Mouse (Mus musculus): ENCODE data around the gene Mif. TPM values are rescaled to one million over a fixed set of nuclear protein-coding genes. Genes with fewer than 3 reads are reported as not detected.
"Not testable (repeated sequence)": the region's sequence is repeated elsewhere in the genome, so short reads cannot be mapped to it uniquely, and the experiment has no call there.

Gene Mif
- polyA plus RNA-seq, 1 experiment from 2014 or later, result 1,291 TPM

- Histone ChIP-seq H3K36me3 (ENCODE audit: control insufficient read depth, insufficient read depth, low read length) (peaks cover 34% of the 10 kb centered on the region), H3K4me3 (ENCODE audit: low read depth, low read length) (peak within 1 kb of the TSS; percentile 38), H3K9me3 (ENCODE audit: control insufficient read depth, low read length) (no peaks in the 10 kb centered on the region), H3K9ac (ENCODE audit: low read depth, low read length) (peak within 1 kb of the TSS; percentile 56), H3K27me3 (replicated peaks; ENCODE audit: control insufficient read depth, insufficient read depth, low read length) (no peaks in the 10 kb centered on the region), H3K27ac (replicated peaks; ENCODE audit: low read depth, low read length) (no peak within 1 kb of the TSS; the same call in 1 of the 2 replicates), H3K4me1 (ENCODE audit: control insufficient read depth, insufficient read depth, low read length) (peaks cover 5% of the 10 kb centered on the region; the same call in 1 of the 2 replicates), H3K4me2 (ENCODE audit: low read depth, low read length) (peak within 1 kb of the TSS; percentile 76)
- DNase-seq (ENCODE audit: low spot score) (peak; percentile 99), ATAC-seq (ENCODE audit: low read depth) (peak; percentile 99)
- WGBS, result 2% methylated on average over 33 of the region's 51 CpGs
These were observed 33.2 kb upstream of the Mif start, which contains the start of gene Derl3 for GRCm38 (mm10) chr10:75893089-75893750. Gene Derl3, plus strand, starts transcription at chr10:75893413.

- Histone ChIP-seq H3K9ac (ENCODE audit: low read depth, low read length) (no peak overlapping the region), H3K36me3 (ENCODE audit: control insufficient read depth, insufficient read depth, low read length) (peaks cover 8% of the 10 kb centered on the region), H3K27ac (replicated peaks; ENCODE audit: low read depth, low read length) (no peak overlapping the region), H3K4me1 (ENCODE audit: control insufficient read depth, insufficient read depth, low read length) (peaks cover 5% of the 10 kb centered on the region; the same call in 1 of the 2 replicates), H3K9me3 (ENCODE audit: control insufficient read depth, low read length) (no peaks in the 10 kb centered on the region), H3K4me3 (ENCODE audit: low read depth, low read length) (no peak overlapping the region), H3K4me2 (ENCODE audit: low read depth, low read length) (no peak overlapping the region), H3K27me3 (replicated peaks; ENCODE audit: control insufficient read depth, insufficient read depth, low read length) (no peaks in the 10 kb centered on the region)
- ATAC-seq (ENCODE audit: low read depth), result no peak
- WGBS, result 38% methylated on average over 8 of the region's 8 CpGs
- DNase-seq (ENCODE audit: low spot score), result no peak
These were observed 29.5 kb upstream of the Mif start for GRCm38 (mm10) chr10:75889406-75890153.

- not testable (repeated sequence) for H3K4me3 ChIP-seq (ENCODE audit: low read depth, low read length); DNase-seq (ENCODE audit: low spot score); H3K36me3 ChIP-seq (ENCODE audit: control insufficient read depth, insufficient read depth, low read length); H3K9me3 ChIP-seq (ENCODE audit: control insufficient read depth, low read length); H3K27me3 ChIP-seq (replicated peaks; ENCODE audit: control insufficient read depth, insufficient read depth, low read length); H3K4me1 ChIP-seq (ENCODE audit: control insufficient read depth, insufficient read depth, low read length); H3K4me2 ChIP-seq (ENCODE audit: low read depth, low read length); H3K9ac ChIP-seq (ENCODE audit: low read depth, low read length); H3K27ac ChIP-seq (replicated peaks; ENCODE audit: low read depth, low read length); ATAC-seq (ENCODE audit: low read depth)
- 62% methylated on average over 5 of the region's 5 CpGs for WGBS
These were observed 27.5 kb upstream of the Mif start for GRCm38 (mm10) chr10:75887504-75887903.

- ATAC-seq (ENCODE audit: low read depth) (no peak), DNase-seq (ENCODE audit: low spot score) (no peak)
- WGBS, result 93% methylated on average over 8 of the region's 8 CpGs
- no peak overlapping the region for H3K27ac ChIP-seq (replicated peaks; ENCODE audit: low read depth, low read length)
- peaks cover 6% of the 10 kb centered on the region for H3K4me1 ChIP-seq (ENCODE audit: control insufficient read depth, insufficient read depth, low read length)
- no peaks in the 10 kb centered on the region for H3K27me3 ChIP-seq (replicated peaks; ENCODE audit: control insufficient read depth, insufficient read depth, low read length)
- H3K36me3 ChIP-seq (ENCODE audit: control insufficient read depth, insufficient read depth, low read length), result no peaks in the 10 kb centered on the region
- no peak overlapping the region for H3K4me3 ChIP-seq (ENCODE audit: low read depth, low read length)
- no peaks in the 10 kb centered on the region for H3K9me3 ChIP-seq (ENCODE audit: control insufficient read depth, low read length)
- no peak overlapping the region for H3K9ac ChIP-seq (ENCODE audit: low read depth, low read length)
- no peak overlapping the region for H3K4me2 ChIP-seq (ENCODE audit: low read depth, low read length)
These were observed 24.7 kb upstream of the Mif start for GRCm38 (mm10) chr10:75884742-75885141.

- H3K9ac ChIP-seq (ENCODE audit: low read depth, low read length), result no peak overlapping the region
- 0% methylated on average over 10 of the region's 10 CpGs for WGBS
These were observed 23.2 kb upstream of the Mif start for GRCm38 (mm10) chr10:75883232-75883552.

GRCm38 (mm10) chr10:75882433-75883231, 22.6 kb upstream of the Mif start:
- DNase-seq (ENCODE audit: low spot score), result peak; percentile 56
- WGBS, result 8% methylated on average over 13 of the region's 15 CpGs
- peak overlapping the region; percentile 33; the same call in 1 of the 2 replicates for H3K27ac ChIP-seq (replicated peaks; ENCODE audit: low read depth, low read length)

More at GRCm38 (mm10) chr10:75883232-75883552, 23.2 kb upstream of the Mif start:
- Histone ChIP-seq H3K4me3 (ENCODE audit: low read depth, low read length) (no peak overlapping the region), H3K27me3 (replicated peaks; ENCODE audit: control insufficient read depth, insufficient read depth, low read length) (no peaks in the 10 kb centered on the region), H3K9me3 (ENCODE audit: control insufficient read depth, low read length) (no peaks in the 10 kb centered on the region), H3K4me2 (ENCODE audit: low read depth, low read length) (peak overlapping the region; percentile 38; the same call in 1 of the 2 replicates), H3K36me3 (ENCODE audit: control insufficient read depth, insufficient read depth, low read length) (no peaks in the 10 kb centered on the region), H3K4me1 (ENCODE audit: control insufficient read depth, insufficient read depth, low read length) (peaks cover 6% of the 10 kb centered on the region), H3K27ac (replicated peaks; ENCODE audit: low read depth, low read length) (0 out of 2 replicates have a peak overlapping the region, but pooled peaks have one; percentile 33)
- DNase-seq (ENCODE audit: low spot score) (peak; percentile 90), ATAC-seq (ENCODE audit: low read depth) (peak; percentile 78)

GRCm38 (mm10) chr10:75881578-75882432, 21.8 kb upstream of the Mif start:
- DNase-seq (ENCODE audit: low spot score) (peak; percentile 38), ATAC-seq (ENCODE audit: low read depth) (no peak)
- no peaks in the 10 kb centered on the region for H3K27me3 ChIP-seq (replicated peaks; ENCODE audit: control insufficient read depth, insufficient read depth, low read length)
- no peaks in the 10 kb centered on the region for H3K9me3 ChIP-seq (ENCODE audit: control insufficient read depth, low read length)
- no peak overlapping the region for H3K4me3 ChIP-seq (ENCODE audit: low read depth, low read length)
- peaks cover 6% of the 10 kb centered on the region for H3K4me1 ChIP-seq (ENCODE audit: control insufficient read depth, insufficient read depth, low read length)
- H3K27ac ChIP-seq (replicated peaks; ENCODE audit: low read depth, low read length), result peak overlapping the region; percentile 1
- 17% methylated on average over 20 of the region's 20 CpGs for WGBS
- H3K9ac ChIP-seq (ENCODE audit: low read depth, low read length), result no peak overlapping the region
- H3K36me3 ChIP-seq (ENCODE audit: control insufficient read depth, insufficient read depth, low read length), result no peaks in the 10 kb centered on the region
- H3K4me2 ChIP-seq (ENCODE audit: low read depth, low read length), result no peak overlapping the region

More at GRCm38 (mm10) chr10:75882433-75883231, 22.6 kb upstream of the Mif start:
- peaks cover 6% of the 10 kb centered on the region for H3K4me1 ChIP-seq (ENCODE audit: control insufficient read depth, insufficient read depth, low read length)
- H3K36me3 ChIP-seq (ENCODE audit: control insufficient read depth, insufficient read depth, low read length), result no peaks in the 10 kb centered on the region
- H3K9ac ChIP-seq (ENCODE audit: low read depth, low read length), result no peak overlapping the region
- no peaks in the 10 kb centered on the region for H3K27me3 ChIP-seq (replicated peaks; ENCODE audit: control insufficient read depth, insufficient read depth, low read length)
- ATAC-seq (ENCODE audit: low read depth), result peak; percentile 69
- H3K4me2 ChIP-seq (ENCODE audit: low read depth, low read length), result peak overlapping the region; percentile 38; the same call in 1 of the 2 replicates
- H3K9me3 ChIP-seq (ENCODE audit: control insufficient read depth, low read length), result no peaks in the 10 kb centered on the region
- H3K4me3 ChIP-seq (ENCODE audit: low read depth, low read length), result no peak overlapping the region

Measured in embryonic facial prominence, embryonic 14.5 days (tissue).